Mouse (Mus musculus): ENCODE data around the gene B3galnt1. TPM values are rescaled to one million over a fixed set of nuclear protein-coding genes. Genes with fewer than 3 reads are reported as not detected.
"Not testable (repeated sequence)": the region's sequence is repeated elsewhere in the genome, so short reads cannot be mapped to it uniquely, and the experiment has no call there.

B3galnt1 gene
- total RNA-seq, 2 experiments from 2014 or later, result 42.0 to 43.9 TPM

DNA sequence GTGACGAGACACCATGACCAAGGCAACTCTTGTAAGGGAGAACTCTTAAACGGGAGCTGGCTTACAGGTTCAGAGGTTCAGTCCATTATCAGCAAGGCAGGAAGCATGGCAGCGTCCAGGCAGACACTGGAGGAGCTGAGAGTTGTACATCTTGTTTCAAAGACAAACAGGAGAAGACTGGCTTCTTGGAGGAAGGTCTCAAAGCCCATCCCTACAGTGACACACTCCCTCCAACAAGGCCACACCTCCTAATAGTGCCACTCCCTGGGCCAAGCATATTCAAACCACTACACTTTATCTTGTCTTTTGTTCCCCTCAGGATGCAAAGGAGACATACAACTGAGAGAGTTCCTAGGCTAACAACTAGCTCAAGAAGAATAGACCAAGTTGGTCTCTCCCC, 2.6 kb downstream of the B3galnt1 start:
- DNase-seq (ENCODE audit: low spot score in 2 of 2), result no peak
- no peak overlapping the region for H3K27ac ChIP-seq
- no peak overlapping the region for H3K4me3 ChIP-seq
- TF ChIP-seq CTCF (conservative IDR thresholded peaks at IDR 0.05), result no peak

GRCm38 (mm10) chr3:69594071-69594470, 4.7 kb downstream of the B3galnt1 start:
- no peak for DNase-seq (ENCODE audit: low spot score in 2 of 2)
- Histone ChIP-seq H3K27ac (no peak overlapping the region), H3K4me3 (no peak overlapping the region)
- TF ChIP-seq CTCF (conservative IDR thresholded peaks at IDR 0.05), result 0 out of 2 replicates have a peak, but pooled peaks have one; percentile 11

GRCm38 (mm10) chr3:69593426-69593825, 5.3 kb downstream of the B3galnt1 start:
- Histone ChIP-seq H3K27ac (no peak overlapping the region), H3K4me3 (no peak overlapping the region)
- no peak for DNase-seq (ENCODE audit: low spot score in 2 of 2)
- no peak for TF ChIP-seq CTCF (conservative IDR thresholded peaks at IDR 0.05)

DNA sequence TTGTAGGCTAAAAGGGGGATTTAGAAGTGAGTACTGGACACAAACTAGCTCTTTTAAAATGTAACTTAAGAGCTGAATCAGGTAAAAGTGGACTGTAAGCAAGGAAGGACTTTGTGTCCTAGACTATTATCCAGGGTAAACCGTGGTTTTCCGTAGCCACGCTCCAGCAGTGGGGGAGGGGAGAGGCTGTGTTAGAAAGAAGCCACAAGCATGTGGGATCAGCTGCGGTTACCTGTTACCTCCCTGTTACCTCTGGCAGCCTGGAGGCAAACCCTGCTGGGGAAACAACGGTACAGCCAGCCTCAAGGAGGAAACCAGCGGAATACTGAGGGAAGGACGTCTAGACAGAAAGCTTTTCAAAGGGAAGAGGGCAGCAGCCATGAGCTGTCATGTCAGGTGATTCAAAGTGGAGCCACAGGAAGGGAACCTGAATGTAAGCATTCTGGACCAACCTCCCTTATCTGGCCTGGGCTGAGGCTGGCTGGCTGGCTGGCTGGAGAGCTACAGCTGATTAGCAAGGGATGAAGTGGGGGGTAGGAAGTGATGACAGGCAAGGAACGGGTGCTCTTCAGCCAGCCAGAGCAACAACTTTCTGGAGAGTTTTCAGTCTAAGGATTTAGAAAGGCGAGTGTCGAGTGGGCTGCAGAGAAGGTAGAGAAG, 10.5 kb downstream of the B3galnt1 start:
- H3K27ac ChIP-seq, result no peak overlapping the region
- H3K4me3 ChIP-seq, result no peak overlapping the region
- DNase-seq (ENCODE audit: low spot score in 2 of 2), result no peak
- no peak for TF ChIP-seq CTCF (conservative IDR thresholded peaks at IDR 0.05)

DNA sequence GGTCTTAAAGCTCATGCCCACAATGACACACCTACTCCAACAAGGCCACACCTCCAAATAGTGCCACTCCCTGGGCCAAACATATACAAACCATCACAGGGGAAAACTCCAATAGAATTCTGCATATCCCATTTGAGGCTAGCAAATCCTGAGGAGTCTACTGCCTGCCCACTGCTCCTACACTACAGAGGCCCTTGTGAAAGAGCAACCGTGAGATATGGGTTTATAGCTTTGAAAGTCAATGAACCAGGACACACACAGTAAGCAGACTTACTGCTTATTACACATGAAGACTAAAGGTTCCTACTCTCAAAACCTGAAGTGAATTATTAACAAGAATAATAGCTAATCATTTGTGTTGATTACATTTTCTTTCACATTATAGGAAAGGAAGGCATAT, 15.0 kb downstream of the B3galnt1 start:
- no peak for DNase-seq (ENCODE audit: low spot score in 2 of 2)
- no peak for TF ChIP-seq CTCF (conservative IDR thresholded peaks at IDR 0.05)

DNA sequence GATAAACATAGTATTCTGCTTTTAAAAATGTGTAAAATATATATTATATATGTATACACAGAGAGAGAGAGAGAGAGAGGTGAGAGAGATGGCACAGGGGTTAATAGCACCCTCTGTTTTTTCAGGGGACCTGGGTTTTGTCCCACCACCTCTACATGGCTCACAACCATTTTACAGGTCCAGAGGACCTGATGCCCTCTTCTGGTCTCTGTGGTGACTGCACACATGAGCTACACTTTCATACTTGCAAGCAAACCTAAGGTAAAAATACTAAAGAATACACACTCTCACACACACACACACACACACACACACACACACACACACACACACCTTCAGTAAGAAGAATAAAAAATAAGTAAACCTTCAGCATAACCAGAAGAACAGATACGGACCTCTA, 20.0 kb downstream of the B3galnt1 start:
- TF ChIP-seq CTCF (conservative IDR thresholded peaks at IDR 0.05), result peak; percentile 51

More for the DNA sequence above, 15.0 kb downstream of the B3galnt1 start:
- Histone ChIP-seq H3K4me3 (no peak overlapping the region), H3K27ac (no peak overlapping the region)

GRCm38 (mm10) chr3:69576715-69577114, 22.0 kb downstream of the B3galnt1 start:
- no peak for DNase-seq (ENCODE audit: low spot score in 2 of 2)
- no peak for TF ChIP-seq CTCF (conservative IDR thresholded peaks at IDR 0.05)
- H3K27ac ChIP-seq, result no peak overlapping the region
- no peak overlapping the region for H3K4me3 ChIP-seq

More for the DNA sequence above, 20.0 kb downstream of the B3galnt1 start:
- Histone ChIP-seq H3K27ac (no peak overlapping the region), H3K4me3 (no peak overlapping the region)
- DNase-seq (ENCODE audit: low spot score in 2 of 2), result no peak

DNA sequence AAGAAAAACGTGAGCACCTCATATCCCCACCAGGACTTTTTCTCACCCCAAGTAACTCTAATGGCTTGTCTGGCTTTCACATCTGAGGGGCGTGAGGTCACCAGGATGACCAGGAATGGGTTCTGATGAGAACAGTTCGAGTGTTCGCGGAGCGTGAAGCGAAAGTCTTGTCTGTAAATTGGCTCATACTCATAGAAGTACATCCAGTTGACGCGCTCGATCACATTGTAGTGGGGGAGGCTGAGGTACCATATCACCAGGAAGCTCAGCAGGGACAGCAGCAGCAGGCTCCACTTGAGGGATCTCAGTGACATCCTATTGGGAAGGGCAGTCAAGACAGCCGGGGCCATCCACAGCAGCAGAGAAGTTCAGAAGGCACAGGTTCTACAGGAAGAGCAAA, 23.2 kb downstream of the B3galnt1 start:
- no peak for TF ChIP-seq CTCF (conservative IDR thresholded peaks at IDR 0.05)
- Histone ChIP-seq H3K4me3 (no peak overlapping the region), H3K27ac (no peak overlapping the region)
- no peak for DNase-seq (ENCODE audit: low spot score in 2 of 2)

GRCm38 (mm10) chr3:69572561-69572960, 26.2 kb downstream of the B3galnt1 start:
- DNase-seq (ENCODE audit: low spot score in 2 of 2), result no peak
- TF ChIP-seq CTCF (conservative IDR thresholded peaks at IDR 0.05), result no peak
- H3K27ac ChIP-seq, result no peak overlapping the region
- no peak overlapping the region for H3K4me3 ChIP-seq

- H3K27ac ChIP-seq; DNase-seq (ENCODE audit: low spot score in 2 of 2); H3K4me3 ChIP-seq: not testable (repeated sequence)
Observed at GRCm38 (mm10) chr3:69565586-69565985, 33.2 kb downstream of the B3galnt1 start.

GRCm38 (mm10) chr3:69563406-69563805, 35.4 kb downstream of the B3galnt1 start:
- DNase-seq (ENCODE audit: low spot score in 2 of 2), result no peak
- TF ChIP-seq CTCF (conservative IDR thresholded peaks at IDR 0.05), result no peak
- Histone ChIP-seq H3K4me3 (no peak overlapping the region), H3K27ac (no peak overlapping the region)

- H3K4me3 ChIP-seq, result no peak overlapping the region
- DNase-seq (ENCODE audit: low spot score in 2 of 2), result no peak
- no peak overlapping the region for H3K27ac ChIP-seq
- no peak for TF ChIP-seq CTCF (conservative IDR thresholded peaks at IDR 0.05)
Observed at GRCm38 (mm10) chr3:69561686-69562085, 37.1 kb downstream of the B3galnt1 start.

GRCm38 (mm10) chr3:69559975-69560330, 38.8 kb downstream of the B3galnt1 start:
- DNase-seq (ENCODE audit: low spot score in 2 of 2), result no peak
- Histone ChIP-seq H3K4me3 (no peak overlapping the region), H3K27ac (no peak overlapping the region; the same call in 1 of the 2 replicates)
- TF ChIP-seq CTCF (conservative IDR thresholded peaks at IDR 0.05), result no peak

DNA sequence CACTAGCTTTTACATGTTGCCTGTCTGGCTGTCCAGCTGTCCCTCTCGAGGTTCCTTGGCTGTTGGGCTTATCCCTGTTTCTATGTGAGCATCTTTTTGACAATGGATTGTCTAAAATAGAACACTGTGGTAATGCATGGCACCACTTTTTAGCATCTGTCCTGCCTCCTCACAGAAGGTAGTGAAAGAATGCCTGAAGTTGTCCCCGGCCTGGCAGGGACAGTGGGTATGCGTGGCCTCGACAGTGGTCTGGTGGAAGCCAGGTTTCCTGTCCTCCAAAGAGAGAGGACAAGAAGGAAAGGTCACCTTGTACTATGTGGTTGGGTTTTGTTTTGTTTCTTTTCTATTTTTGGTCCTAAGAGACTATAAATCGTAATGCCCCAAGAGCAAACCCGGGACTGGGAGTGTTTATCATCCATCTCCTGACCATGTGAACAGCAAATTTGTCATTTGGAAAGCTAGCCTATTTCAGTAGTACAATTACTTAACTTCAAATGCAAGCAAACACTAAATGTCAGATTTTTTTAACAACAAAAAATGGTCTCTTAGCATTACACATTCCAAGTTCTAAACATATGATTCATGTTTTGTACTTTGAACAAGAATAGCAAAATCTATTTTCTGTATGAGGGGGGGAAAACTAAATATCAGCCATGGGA, 39.3 kb downstream of the B3galnt1 start:
- DNase-seq (ENCODE audit: low spot score in 2 of 2), result no peak
- no peak for TF ChIP-seq CTCF (conservative IDR thresholded peaks at IDR 0.05)

More for the DNA sequence above, 39.3 kb downstream of the B3galnt1 start:
- H3K4me3 ChIP-seq, result no peak overlapping the region
- peak overlapping the region; percentile 76 for H3K27ac ChIP-seq
